Mouse (Mus musculus) liver, postnatal 0 days (tissue): ENCODE data around the gene Dus3l.
A peak's percentile ranks its signal among the peaks of the same experiment; 100 is the strongest.

Source experiments
- CTCF ChIP-seq: sonication (generic); IDR thresholded peaks from 2 replicates; pipeline ENCODE4 v1.5.1; 2016; ENCODE audit warnings: antibody characterized with exemption, low read depth
- EP300 ChIP-seq: IDR thresholded peaks from 2 replicates; pipeline ENCODE4 v1.6.1; 2016; ENCODE audit warnings: antibody characterized with exemption, low read depth, mild to moderate bottlenecking

DNA sequence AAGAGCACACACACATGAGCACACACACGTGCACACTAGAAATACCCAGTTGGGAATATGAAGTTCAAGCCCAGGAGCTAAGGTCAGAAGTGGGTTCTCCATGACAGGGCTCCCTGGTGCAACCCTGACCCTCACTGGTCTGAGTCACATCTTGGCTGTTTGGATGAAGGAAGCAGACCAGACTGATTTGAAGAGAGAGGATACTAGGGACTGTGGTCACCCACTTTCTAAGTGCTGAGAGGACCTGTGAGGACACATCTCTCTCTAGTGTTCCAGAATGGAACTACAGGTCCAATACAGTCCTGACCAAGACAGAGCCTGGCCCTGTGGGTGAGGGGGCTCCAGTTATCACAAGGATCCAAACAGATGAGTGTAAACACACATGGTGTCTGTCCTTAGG, 41.2 kb downstream of the Dus3l start:
- peak; percentile 59 for TF ChIP-seq CTCF
- TF ChIP-seq EP300 = no peak
